Mouse (Mus musculus): ENCODE data around the gene Noct. TPM values are rescaled to one million over a fixed set of nuclear protein-coding genes. Genes with fewer than 3 reads are reported as not detected.

Noct gene
- polyA plus RNA-seq, 1 experiment from 2014 or later: 12.2 TPM

DNA sequence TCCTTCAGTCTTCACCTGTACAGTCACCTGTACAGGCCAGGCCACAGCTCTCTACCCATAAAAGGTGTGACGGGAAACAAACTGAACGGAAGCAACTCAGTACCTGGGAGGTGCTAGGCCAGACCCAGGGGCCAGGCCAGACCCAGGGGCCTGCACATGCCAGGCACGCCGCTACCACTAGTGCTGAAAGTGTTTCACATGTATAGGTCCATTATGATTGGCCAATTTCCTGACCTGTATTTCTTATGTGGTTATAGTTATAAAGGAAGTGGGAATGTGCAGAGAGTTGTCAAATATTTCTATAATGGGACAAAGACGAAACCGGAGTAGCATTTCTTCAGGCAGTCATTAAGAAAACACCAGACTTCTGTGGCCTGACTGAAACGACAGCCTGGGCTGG is 30.5 kb downstream of the Noct start:
- WGBS (ENCODE audit: insufficient replicate concordance): 91% methylated on average over 7 of the region's 7 CpGs
- Histone ChIP-seq H3K4me2 (no peak overlapping the region), H3K4me1 (ENCODE audit: control insufficient read depth, insufficient read depth, low read length) (no peaks in the 10 kb centered on the region), H3K9ac (ENCODE audit: low read depth, low read length) (no peak overlapping the region), H3K27ac (ENCODE audit: low read depth, low read length) (no peak overlapping the region), H3K4me3 (ENCODE audit: low read depth, low read length) (no peak overlapping the region), H3K9me3 (replicated peaks; ENCODE audit: control insufficient read depth, low read length) (no peaks in the 10 kb centered on the region), H3K27me3 (ENCODE audit: control insufficient read depth, insufficient read depth, low read length) (no peaks in the 10 kb centered on the region), H3K36me3 (ENCODE audit: control insufficient read depth, insufficient read depth, low read length) (peaks cover 35% of the 10 kb centered on the region)
- ATAC-seq (replicated peaks; ENCODE audit: insufficient number of reproducible peaks, low FRiP score, low TSS enrichment): no peak

DNA sequence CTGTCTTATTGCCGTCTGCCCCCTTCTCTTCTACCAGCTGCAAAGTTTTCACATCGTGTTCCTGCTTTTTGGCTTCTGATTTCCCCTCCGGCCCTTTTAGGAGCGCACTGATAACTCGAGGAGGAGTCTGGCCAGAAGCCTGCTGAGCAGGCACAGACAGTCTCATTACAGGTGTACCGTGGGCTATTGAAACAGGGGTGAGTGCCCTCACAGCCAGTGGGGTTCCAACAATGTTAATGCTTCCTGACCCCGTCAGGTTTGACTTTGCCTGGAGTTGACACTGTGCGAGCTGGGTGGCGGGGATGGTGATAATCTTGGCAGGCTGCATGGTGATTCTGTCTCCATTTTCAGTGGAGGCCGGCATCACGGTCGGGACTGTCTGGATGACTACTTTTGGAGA is 32.2 kb downstream of the Noct start:
- Histone ChIP-seq H3K4me3 (ENCODE audit: low read depth, low read length) (no peak overlapping the region), H3K9me3 (replicated peaks; ENCODE audit: control insufficient read depth, low read length) (no peaks in the 10 kb centered on the region), H3K9ac (ENCODE audit: low read depth, low read length) (no peak overlapping the region), H3K36me3 (ENCODE audit: control insufficient read depth, insufficient read depth, low read length) (peaks cover 38% of the 10 kb centered on the region), H3K27me3 (ENCODE audit: control insufficient read depth, insufficient read depth, low read length) (no peaks in the 10 kb centered on the region), H3K27ac (ENCODE audit: low read depth, low read length) (no peak overlapping the region), H3K4me1 (ENCODE audit: control insufficient read depth, insufficient read depth, low read length) (no peaks in the 10 kb centered on the region), H3K4me2 (no peak overlapping the region)
- ATAC-seq (replicated peaks; ENCODE audit: insufficient number of reproducible peaks, low FRiP score, low TSS enrichment): no peak
- WGBS (ENCODE audit: insufficient replicate concordance): 85% methylated on average over 12 of the region's 12 CpGs

GRCm38 (mm10) chr3:51258070-51258469 is 33.8 kb downstream of the Noct start:
- Histone ChIP-seq H3K27ac (ENCODE audit: low read depth, low read length) (no peak overlapping the region), H3K36me3 (ENCODE audit: control insufficient read depth, insufficient read depth, low read length) (peaks cover 30% of the 10 kb centered on the region), H3K4me3 (ENCODE audit: low read depth, low read length) (no peak overlapping the region), H3K27me3 (ENCODE audit: control insufficient read depth, insufficient read depth, low read length) (no peaks in the 10 kb centered on the region), H3K4me2 (no peak overlapping the region), H3K4me1 (ENCODE audit: control insufficient read depth, insufficient read depth, low read length) (no peaks in the 10 kb centered on the region), H3K9me3 (replicated peaks; ENCODE audit: control insufficient read depth, low read length) (no peaks in the 10 kb centered on the region), H3K9ac (ENCODE audit: low read depth, low read length) (no peak overlapping the region)
- ATAC-seq (replicated peaks; ENCODE audit: insufficient number of reproducible peaks, low FRiP score, low TSS enrichment): no peak
- WGBS (ENCODE audit: insufficient replicate concordance): 76% methylated on average over 5 of the region's 5 CpGs

GRCm38 (mm10) chr3:51262942-51263341 is 38.7 kb downstream of the Noct start:
- no peak overlapping the region for H3K9ac ChIP-seq (ENCODE audit: low read depth, low read length)

GRCm38 (mm10) chr3:51268434-51268833 is 44.2 kb downstream of the Noct start:
- H3K27ac ChIP-seq (ENCODE audit: low read depth, low read length): peak overlapping the region; percentile 94
- WGBS (ENCODE audit: insufficient replicate concordance): 57% methylated on average over 12 of the region's 12 CpGs
- ATAC-seq (replicated peaks; ENCODE audit: insufficient number of reproducible peaks, low FRiP score, low TSS enrichment): no peak
- 0 out of 2 replicates have a peak overlapping the region, but pooled peaks have one; percentile 49 for H3K9ac ChIP-seq (ENCODE audit: low read depth, low read length)
- peak overlapping the region; percentile 41 for H3K4me2 ChIP-seq
- peaks cover 10% of the 10 kb centered on the region for H3K4me1 ChIP-seq (ENCODE audit: control insufficient read depth, insufficient read depth, low read length)
- peaks cover 20% of the 10 kb centered on the region for H3K36me3 ChIP-seq (ENCODE audit: control insufficient read depth, insufficient read depth, low read length)
- H3K27me3 ChIP-seq (ENCODE audit: control insufficient read depth, insufficient read depth, low read length): no peaks in the 10 kb centered on the region
- no peak overlapping the region for H3K4me3 ChIP-seq (ENCODE audit: low read depth, low read length)
- no peaks in the 10 kb centered on the region for H3K9me3 ChIP-seq (replicated peaks; ENCODE audit: control insufficient read depth, low read length)

More at GRCm38 (mm10) chr3:51262942-51263341, 38.7 kb downstream of the Noct start:
- Histone ChIP-seq H3K36me3 (ENCODE audit: control insufficient read depth, insufficient read depth, low read length) (peaks cover 27% of the 10 kb centered on the region), H3K4me3 (ENCODE audit: low read depth, low read length) (no peak overlapping the region), H3K4me2 (no peak overlapping the region), H3K27me3 (ENCODE audit: control insufficient read depth, insufficient read depth, low read length) (no peaks in the 10 kb centered on the region), H3K4me1 (ENCODE audit: control insufficient read depth, insufficient read depth, low read length) (peaks cover 3% of the 10 kb centered on the region; the same call in 1 of the 2 replicates), H3K27ac (ENCODE audit: low read depth, low read length) (no peak overlapping the region), H3K9me3 (replicated peaks; ENCODE audit: control insufficient read depth, low read length) (no peaks in the 10 kb centered on the region)
- 77% methylated on average over 8 of the region's 8 CpGs for WGBS (ENCODE audit: insufficient replicate concordance)
- ATAC-seq (replicated peaks; ENCODE audit: insufficient number of reproducible peaks, low FRiP score, low TSS enrichment): no peak

GRCm38 (mm10) chr3:51270069-51270817 is 46.0 kb downstream of the Noct start:
- no peaks in the 10 kb centered on the region for H3K27me3 ChIP-seq (ENCODE audit: control insufficient read depth, insufficient read depth, low read length)
- H3K4me3 ChIP-seq (ENCODE audit: low read depth, low read length): no peak overlapping the region
- peak overlapping the region; percentile 43 for H3K4me2 ChIP-seq
- peak overlapping the region; percentile 78 for H3K27ac ChIP-seq (ENCODE audit: low read depth, low read length)
- H3K4me1 ChIP-seq (ENCODE audit: control insufficient read depth, insufficient read depth, low read length): peaks cover 15% of the 10 kb centered on the region
- peaks cover 7% of the 10 kb centered on the region for H3K36me3 ChIP-seq (ENCODE audit: control insufficient read depth, insufficient read depth, low read length)
- ATAC-seq (replicated peaks; ENCODE audit: insufficient number of reproducible peaks, low FRiP score, low TSS enrichment): no peak
- H3K9me3 ChIP-seq (replicated peaks; ENCODE audit: control insufficient read depth, low read length): no peaks in the 10 kb centered on the region
- 60% methylated on average over 12 of the region's 12 CpGs for WGBS (ENCODE audit: insufficient replicate concordance)
- H3K9ac ChIP-seq (ENCODE audit: low read depth, low read length): no peak overlapping the region

GRCm38 (mm10) chr3:51275956-51276398 is 51.7 kb downstream of the Noct start:
- peak overlapping the region; percentile 98 for H3K4me3 ChIP-seq (ENCODE audit: low read depth, low read length)
- no peaks in the 10 kb centered on the region for H3K9me3 ChIP-seq (replicated peaks; ENCODE audit: control insufficient read depth, low read length)
- no peaks in the 10 kb centered on the region for H3K36me3 ChIP-seq (ENCODE audit: control insufficient read depth, insufficient read depth, low read length)
- H3K9ac ChIP-seq (ENCODE audit: low read depth, low read length): peak overlapping the region; percentile 98
- H3K27me3 ChIP-seq (ENCODE audit: control insufficient read depth, insufficient read depth, low read length): no peaks in the 10 kb centered on the region
- H3K4me1 ChIP-seq (ENCODE audit: control insufficient read depth, insufficient read depth, low read length): peaks cover 9% of the 10 kb centered on the region
- H3K27ac ChIP-seq (ENCODE audit: low read depth, low read length): peak overlapping the region; percentile 99
- 0% methylated on average over 33 of the region's 33 CpGs for WGBS (ENCODE audit: insufficient replicate concordance)
- peak; percentile 96 for ATAC-seq (replicated peaks; ENCODE audit: insufficient number of reproducible peaks, low FRiP score, low TSS enrichment)
- peak overlapping the region; percentile 62 for H3K4me2 ChIP-seq

DNA sequence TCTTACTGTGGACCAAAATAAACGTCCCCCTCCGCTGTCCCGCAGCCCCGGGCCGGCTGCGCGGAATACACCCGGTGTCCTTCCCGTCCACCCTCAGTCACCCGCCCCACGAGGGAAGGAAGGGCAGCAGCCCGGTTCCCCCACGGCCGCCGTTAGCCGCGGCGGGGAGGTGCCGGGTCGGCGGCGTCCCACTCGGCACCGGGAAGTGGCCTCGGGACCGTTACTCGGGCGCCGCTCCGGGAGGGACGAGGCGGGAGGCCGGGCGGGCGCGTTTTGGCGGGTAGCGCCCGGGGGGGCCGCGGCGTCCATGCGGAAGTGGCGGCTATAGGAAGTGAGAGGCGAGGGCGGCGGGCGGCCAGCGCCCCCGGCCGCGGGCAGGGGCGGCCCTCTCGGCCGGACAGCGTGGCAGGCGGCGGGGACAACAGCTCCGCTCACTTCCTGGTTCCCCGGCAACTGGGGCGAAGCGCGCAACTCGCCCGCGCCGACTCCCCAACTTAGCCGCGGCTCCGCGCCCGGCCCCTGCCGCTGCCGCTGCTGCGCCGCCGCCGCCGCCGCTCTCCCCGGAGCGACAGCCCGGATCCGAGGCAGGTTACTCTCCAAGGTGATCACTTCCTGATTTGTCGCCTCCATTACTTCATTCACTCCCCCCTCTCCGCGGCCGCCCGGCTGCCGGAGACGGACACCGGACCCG is 52.3 kb downstream of the Noct start:
- H3K4me1 ChIP-seq (ENCODE audit: control insufficient read depth, insufficient read depth, low read length): peaks cover 9% of the 10 kb centered on the region
- peak overlapping the region; percentile 98 for H3K9ac ChIP-seq (ENCODE audit: low read depth, low read length)
- H3K27me3 ChIP-seq (ENCODE audit: control insufficient read depth, insufficient read depth, low read length): no peaks in the 10 kb centered on the region
- no peaks in the 10 kb centered on the region for H3K36me3 ChIP-seq (ENCODE audit: control insufficient read depth, insufficient read depth, low read length)
- no peaks in the 10 kb centered on the region for H3K9me3 ChIP-seq (replicated peaks; ENCODE audit: control insufficient read depth, low read length)
- WGBS (ENCODE audit: insufficient replicate concordance): under 1% methylated on average over 70 of the region's 93 CpGs
- peak overlapping the region; percentile 99 for H3K27ac ChIP-seq (ENCODE audit: low read depth, low read length)
- ATAC-seq (replicated peaks; ENCODE audit: insufficient number of reproducible peaks, low FRiP score, low TSS enrichment): peak; percentile 62
- peak overlapping the region; percentile 62 for H3K4me2 ChIP-seq
- H3K4me3 ChIP-seq (ENCODE audit: low read depth, low read length): peak overlapping the region; percentile 98
